Mouse (Mus musculus) heart, embryonic 16.5 days (tissue): ENCODE measurements around the gene Stac. TPM values are rescaled to one million over a fixed set of nuclear protein-coding genes. Genes with fewer than 3 reads are reported as not detected.

ENCODE experiments used
- ATAC-seq: fragments of 200-750 bp; cut with Nextera tagmentation; replicated peaks from 2 replicates; pipeline ENCODE4 v1.8.0; 2017; ENCODE audit warnings: moderate number of reproducible peaks; ENCODE audit not compliant: insufficient read depth, low FRiP score; ENCODE audit errors: extremely low read depth
- H3K27ac ChIP-seq: fragments of 300-500 bp; sonication (generic); 2 replicates; pipeline ENCODE4 v1.5.1; 2014; ENCODE audit warnings: mild to moderate bottlenecking, low read length, control low read depth, moderate library complexity
- H3K27me3 ChIP-seq: fragments of 300-500 bp; sonication (generic); 2 replicates; pipeline ENCODE4 v1.6.1; 2014; ENCODE audit warnings: low read length, mixed read lengths; ENCODE audit not compliant: control insufficient read depth, insufficient read depth
- H3K36me3 ChIP-seq: fragments of 300-500 bp; sonication (generic); 2 replicates; pipeline ENCODE4 v1.6.1; 2014; ENCODE audit not compliant: control insufficient read depth, insufficient read depth
- H3K4me1 ChIP-seq: fragments of 300-500 bp; sonication (generic); 2 replicates; pipeline ENCODE4 v1.6.1; 2014; ENCODE audit warnings: low read length, mixed read lengths; ENCODE audit not compliant: control insufficient read depth, insufficient read depth
- H3K4me2 ChIP-seq: fragments of 300-500 bp; sonication (generic); 2 replicates; pipeline ENCODE4 v1.6.1; 2014; ENCODE audit warnings: low read depth, mild to moderate bottlenecking, control low read depth, low read length
- H3K4me3 ChIP-seq: fragments of 300-500 bp; sonication (generic); 2 replicates; pipeline ENCODE4 v1.5.1; 2014; ENCODE audit warnings: mild to moderate bottlenecking, control low read depth, low read length
- H3K9ac ChIP-seq: fragments of 300-500 bp; sonication (generic); 2 replicates; pipeline ENCODE4 v1.6.1; 2014; ENCODE audit warnings: low read length, control low read depth
- H3K9me3 ChIP-seq: fragments of 300-500 bp; sonication (generic); replicated peaks from 2 replicates; pipeline ENCODE4 v1.6.1; 2016; ENCODE audit warnings: low read length; ENCODE audit not compliant: control insufficient read depth
- WGBS: fragments of 180-500 bp; shearing (Covaris S2); extraction: QIAGEN DNeasy Blood & Tissue Kit; methylation state at CpG from one replicate; pipeline ENCODE4 v1.1.7; 2014; 5-methylcytosine and 5-hydroxymethylcytosine counted together
- polyA plus RNA-seq: library from polyadenylated mRNA; unstranded; fragments of >200 nt; fragmentation: Nextera tagmentation; extraction: Ambion mirVana; gene quantifications from 2 replicates; pipeline ENCODE4 v1.2.1, GENCODE M21; 2015

Stac gene
- polyA plus RNA-seq, 1 experiment from 2014 or later = 0.85 TPM

DNA sequence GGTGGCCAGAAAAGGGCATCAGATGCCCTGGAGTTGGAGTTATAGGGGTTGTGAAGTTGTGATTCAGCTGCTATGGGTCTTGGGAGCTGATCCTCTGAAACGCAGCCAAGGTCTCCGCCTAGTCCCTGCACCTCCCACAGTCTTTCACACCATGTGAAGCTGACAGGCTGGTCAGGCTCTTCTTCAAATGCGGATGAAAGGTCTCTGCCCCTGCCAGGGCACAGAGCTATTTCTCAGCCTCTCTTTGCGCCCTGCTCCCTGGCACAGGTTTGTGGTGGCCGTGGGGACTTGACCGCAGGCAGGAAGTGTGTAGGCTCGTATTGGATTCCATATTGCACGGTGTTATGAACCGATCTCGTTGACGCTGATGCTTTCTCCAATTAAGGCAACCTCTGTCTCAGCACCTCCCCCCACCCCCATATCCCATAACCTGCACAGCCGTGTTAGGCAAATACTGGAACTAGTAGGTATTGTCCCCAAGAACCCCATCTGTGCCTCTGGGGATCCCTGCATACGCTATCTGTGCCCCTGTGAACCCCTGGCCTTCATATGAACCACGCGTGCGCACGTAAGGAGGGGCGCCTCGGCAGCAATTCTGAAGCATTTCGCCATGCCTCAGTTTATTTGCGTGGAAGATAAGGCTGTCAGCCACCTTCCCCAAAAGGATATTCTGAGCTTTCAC is 139.7 kb downstream of the Stac start:
- no peak overlapping the region for H3K27ac ChIP-seq
- H3K36me3 ChIP-seq = no peaks in the 10 kb centered on the region
- ATAC-seq = no peak
- H3K4me1 ChIP-seq = no peaks in the 10 kb centered on the region
- H3K4me3 ChIP-seq = no peak overlapping the region
- no peaks in the 10 kb centered on the region for H3K9me3 ChIP-seq
- no peak overlapping the region for H3K9ac ChIP-seq
- 66% methylated on average over 21 of the region's 21 CpGs for WGBS
- no peaks in the 10 kb centered on the region for H3K27me3 ChIP-seq
- no peak overlapping the region; the same call in 1 of the 2 replicates for H3K4me2 ChIP-seq

DNA sequence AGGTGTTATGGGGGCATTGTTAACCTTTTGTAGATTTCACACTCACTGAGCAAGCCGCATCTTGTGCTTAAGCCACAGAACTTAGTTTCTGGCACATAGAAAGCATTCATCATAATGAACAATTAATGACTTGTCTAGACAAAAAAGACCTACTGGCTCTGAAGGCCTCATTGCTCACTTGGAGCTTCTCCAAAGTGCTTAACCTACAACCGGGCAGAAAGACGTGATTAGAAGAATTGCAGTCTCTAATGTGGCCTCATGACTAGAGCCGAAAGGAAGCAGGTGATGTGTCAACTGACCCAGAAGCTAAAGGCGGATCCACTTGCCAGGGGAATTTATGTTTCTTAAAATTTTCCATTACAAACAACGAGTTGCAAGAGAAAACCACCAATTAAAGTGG is 147.5 kb downstream of the Stac start:
- 0 out of 2 replicates have a peak, but pooled peaks cover 2% of the 10 kb centered on the region for H3K9me3 ChIP-seq
- ATAC-seq = no peak
- H3K27me3 ChIP-seq = no peaks in the 10 kb centered on the region
- H3K4me1 ChIP-seq = no peaks in the 10 kb centered on the region
- no peak overlapping the region for H3K4me3 ChIP-seq
- no peak overlapping the region for H3K9ac ChIP-seq
- WGBS = 70% methylated on average over 6 of the region's 6 CpGs
- H3K36me3 ChIP-seq = no peaks in the 10 kb centered on the region
- H3K27ac ChIP-seq = no peak overlapping the region
- H3K4me2 ChIP-seq = no peak overlapping the region

DNA sequence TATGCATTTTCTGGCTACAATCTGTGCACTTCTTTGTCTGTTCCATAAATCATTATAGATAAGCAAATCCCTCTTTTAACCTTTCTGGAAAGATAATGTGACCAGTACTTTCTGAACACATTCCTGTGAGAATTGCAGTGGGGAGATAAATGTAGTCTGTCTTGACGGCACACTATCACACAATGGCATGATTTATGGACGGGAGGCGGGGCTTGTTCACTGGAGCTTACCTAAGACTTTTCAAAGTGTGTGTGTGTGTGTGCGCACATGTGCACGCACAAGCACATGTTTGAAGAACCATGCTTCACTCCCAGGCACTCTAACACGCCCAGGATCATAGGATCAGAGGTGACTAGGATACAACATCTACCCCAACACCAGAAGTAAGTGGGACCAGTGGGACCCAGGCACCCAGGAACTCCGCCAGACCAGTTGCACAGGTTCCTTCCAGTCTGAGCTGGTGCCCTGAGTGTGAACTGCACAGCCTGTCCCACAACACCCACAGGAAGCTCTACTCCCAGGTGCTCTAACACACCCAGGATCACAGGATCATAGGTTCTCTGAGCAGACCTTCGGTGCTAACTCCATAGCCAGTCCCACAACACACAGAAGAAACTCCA is 154.6 kb downstream of the Stac start:
- H3K27me3 ChIP-seq = no peaks in the 10 kb centered on the region
- H3K9me3 ChIP-seq = no peaks in the 10 kb centered on the region
- H3K4me2 ChIP-seq = no peak overlapping the region
- no peak overlapping the region for H3K9ac ChIP-seq
- H3K4me3 ChIP-seq = no peak overlapping the region
- no peaks in the 10 kb centered on the region for H3K36me3 ChIP-seq
- no peak for ATAC-seq
- H3K4me1 ChIP-seq = peaks cover 5% of the 10 kb centered on the region; the same call in 1 of the 2 replicates
- 70% methylated on average over 8 of the region's 8 CpGs for WGBS
- H3K27ac ChIP-seq = no peak overlapping the region

DNA sequence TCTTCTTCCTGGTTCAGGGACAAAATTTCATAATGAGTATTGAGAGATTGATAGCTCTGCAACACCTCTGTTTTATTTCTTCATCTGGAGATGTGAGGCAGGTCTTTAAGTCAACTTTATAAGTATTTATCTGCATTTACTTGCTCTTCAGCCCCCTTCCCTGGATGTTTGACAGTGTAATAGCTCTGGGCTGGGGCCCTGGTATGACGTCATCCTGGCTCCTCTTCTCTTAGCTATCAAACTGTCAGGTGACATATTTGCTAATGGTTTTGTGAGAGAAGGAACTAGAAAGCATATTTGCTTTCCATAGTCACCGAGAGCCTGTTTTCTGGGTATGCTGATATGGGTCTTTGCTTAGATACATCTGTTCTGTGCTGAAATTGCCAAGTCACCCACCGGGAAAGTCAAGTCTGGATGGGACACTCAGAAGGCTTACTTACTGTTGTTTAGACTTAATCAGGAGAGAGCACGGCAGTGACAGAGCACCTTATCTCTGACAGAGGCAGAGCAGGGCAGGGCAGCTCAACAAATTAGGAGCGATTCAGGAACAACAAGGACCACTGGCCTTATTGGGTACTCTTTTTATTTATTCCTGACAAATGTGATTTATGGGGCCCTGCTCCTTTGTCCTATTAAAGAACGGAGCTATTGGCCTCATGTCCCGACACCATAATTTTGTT is 155.3 kb downstream of the Stac start:
- H3K4me1 ChIP-seq = peaks cover 5% of the 10 kb centered on the region; the same call in 1 of the 2 replicates
- 28% methylated on average over 7 of the region's 7 CpGs for WGBS

DNA sequence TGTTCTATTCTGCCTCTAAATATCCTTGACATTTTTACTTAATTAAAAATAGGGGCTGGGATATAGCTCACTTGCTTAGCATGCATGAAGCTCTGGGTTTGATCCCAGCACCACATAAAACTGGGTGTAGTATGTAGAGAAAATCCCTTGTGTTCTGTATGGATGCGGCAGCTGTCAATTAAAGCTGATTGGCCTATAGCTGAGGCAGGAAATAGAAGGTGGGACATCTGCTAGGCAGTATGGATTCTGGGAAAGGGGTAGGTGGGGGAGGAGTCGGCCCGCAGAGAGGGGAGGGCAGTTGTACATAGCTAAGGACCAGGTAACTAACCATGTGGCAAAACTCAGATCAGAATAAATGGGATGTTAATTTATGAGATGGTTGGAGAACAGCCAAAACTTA is 166.3 kb downstream of the Stac start:
- ATAC-seq = no peak
- Histone ChIP-seq H3K27me3 (no peaks in the 10 kb centered on the region), H3K9me3 (no peaks in the 10 kb centered on the region), H3K4me3 (no peak overlapping the region), H3K36me3 (no peaks in the 10 kb centered on the region), H3K4me2 (no peak overlapping the region), H3K9ac (no peak overlapping the region), H3K27ac (no peak overlapping the region), H3K4me1 (no peaks in the 10 kb centered on the region)
- WGBS = 90% methylated on average over 3 of the region's 3 CpGs

More for the DNA sequence above, 155.3 kb downstream of the Stac start:
- Histone ChIP-seq H3K4me2 (no peak overlapping the region), H3K27ac (no peak overlapping the region), H3K27me3 (no peaks in the 10 kb centered on the region), H3K9ac (no peak overlapping the region), H3K36me3 (no peaks in the 10 kb centered on the region), H3K9me3 (no peaks in the 10 kb centered on the region), H3K4me3 (no peak overlapping the region)
- ATAC-seq = no peak

DNA sequence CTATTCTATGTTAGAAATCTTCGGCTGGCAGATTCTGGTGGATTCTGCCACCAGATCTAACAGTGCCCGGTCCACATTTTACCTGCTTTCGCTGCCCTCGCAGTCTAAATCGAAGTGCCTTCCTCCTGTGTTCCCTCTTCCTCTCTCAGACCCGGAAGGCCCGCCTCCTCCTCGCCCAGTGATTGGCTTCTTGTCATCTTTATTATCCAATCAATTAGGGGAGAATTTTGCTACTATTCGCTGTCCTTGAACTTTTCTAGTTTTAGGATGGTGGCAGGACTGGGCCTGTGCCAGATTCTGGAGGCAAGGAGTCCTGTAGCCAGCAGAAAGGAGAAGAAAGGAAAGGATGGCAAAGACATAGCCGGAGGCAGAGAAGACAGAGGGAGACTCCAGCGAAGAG is 167.0 kb downstream of the Stac start:
- Histone ChIP-seq H3K4me2 (no peak overlapping the region), H3K4me3 (no peak overlapping the region), H3K36me3 (no peaks in the 10 kb centered on the region), H3K9ac (no peak overlapping the region), H3K9me3 (no peaks in the 10 kb centered on the region), H3K27ac (no peak overlapping the region), H3K27me3 (no peaks in the 10 kb centered on the region), H3K4me1 (no peaks in the 10 kb centered on the region)
- no peak for ATAC-seq
- 90% methylated on average over 11 of the region's 11 CpGs for WGBS

DNA sequence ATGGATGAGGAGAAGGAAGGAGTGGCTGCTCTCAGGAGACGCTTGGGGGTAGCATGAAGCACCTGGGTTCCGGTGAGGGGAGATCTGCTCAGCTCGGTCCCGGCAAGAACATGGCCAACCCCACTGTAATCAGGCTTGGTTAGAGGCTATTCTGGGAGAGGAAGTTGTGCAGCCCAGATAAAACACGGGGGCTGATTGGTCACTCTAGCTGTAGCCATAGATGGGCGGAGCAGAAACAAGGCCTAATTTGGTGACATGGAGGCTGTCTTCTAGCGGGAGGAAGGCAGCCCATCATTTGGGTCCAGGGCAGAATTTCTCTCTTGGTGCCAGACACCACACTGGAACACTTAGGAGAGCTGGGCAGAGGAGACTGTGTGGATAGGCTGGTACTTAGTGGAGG is 167.9 kb downstream of the Stac start:
- 65% methylated on average over 7 of the region's 7 CpGs for WGBS
- H3K4me2 ChIP-seq = no peak overlapping the region
- H3K36me3 ChIP-seq = no peaks in the 10 kb centered on the region
- no peak for ATAC-seq
- H3K9me3 ChIP-seq = no peaks in the 10 kb centered on the region
- no peak overlapping the region for H3K27ac ChIP-seq
- H3K9ac ChIP-seq = no peak overlapping the region
- no peaks in the 10 kb centered on the region for H3K27me3 ChIP-seq
- H3K4me1 ChIP-seq = no peaks in the 10 kb centered on the region
- no peak overlapping the region for H3K4me3 ChIP-seq

DNA sequence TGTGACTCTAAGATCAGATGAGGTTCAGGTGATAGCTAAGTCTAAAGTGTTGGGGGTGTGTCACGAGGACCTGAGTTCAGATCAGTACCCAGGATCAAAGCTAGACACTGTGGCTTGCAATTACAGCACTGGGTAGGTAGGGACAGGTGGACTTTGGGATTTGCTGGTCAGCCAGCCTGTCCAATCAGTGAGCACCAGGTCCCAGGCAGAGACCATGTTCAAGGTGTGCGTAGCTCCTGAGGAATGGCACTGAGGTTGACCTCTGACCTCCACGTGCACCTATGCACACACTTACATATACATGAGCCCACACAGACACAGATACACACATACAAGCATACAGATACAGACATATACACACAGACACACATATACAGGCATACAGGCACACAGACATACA is 174.6 kb downstream of the Stac start:
- 78% methylated on average over 3 of the region's 3 CpGs for WGBS
- no peaks in the 10 kb centered on the region for H3K4me1 ChIP-seq
- no peak overlapping the region for H3K4me3 ChIP-seq
- H3K9ac ChIP-seq = no peak overlapping the region
- 0 out of 2 replicates have a peak, but pooled peaks have one; percentile 23 for ATAC-seq
- H3K27me3 ChIP-seq = no peaks in the 10 kb centered on the region
- no peaks in the 10 kb centered on the region for H3K36me3 ChIP-seq
- H3K9me3 ChIP-seq = no peaks in the 10 kb centered on the region
- no peak overlapping the region for H3K27ac ChIP-seq
- no peak overlapping the region for H3K4me2 ChIP-seq
